Mouse (Mus musculus) lung, adult 2 months (tissue): ENCODE measurements at regions not wholly inside any gene's neighbourhood (a gene's known extent, or its start where the extent isn't known, plus 50 kb on each side); places are given as distances from the start of the nearest gene placed in this dataset.

Experiments used
- CTCF ChIP-seq: fragments of 200-500 bp; IDR thresholded peaks from 2 replicates; pipeline ENCODE4 v1.5.1; 2011; ENCODE audit warnings: mild to moderate bottlenecking, low read length, control low read depth; ENCODE audit not compliant: insufficient read depth
- POLR2A ChIP-seq: fragments of 200-500 bp; IDR thresholded peaks from 2 replicates; pipeline ENCODE4 v1.6.1; 2011; ENCODE audit warnings: low read depth, mild to moderate bottlenecking, control low read depth, low read length, borderline replicate concordance; ENCODE audit errors: extremely low read depth

- TF ChIP-seq CTCF, result no peak
- TF ChIP-seq POLR2A, result no peak
These were observed 515.7 kb upstream of the Tnc start for GRCm38 (mm10) chr4:64562511-64562910.
